8 mouse cellular contexts compared by ENCODE assay signal in genomic region chr10:115363151-115363550, GRCm38 (mm10). TPM values are rescaled to one million over a fixed set of nuclear protein-coding genes. Genes with fewer than 3 reads are reported as not detected.
DNase-seq lines count a peak whose midpoint lies in the region; ATAC-seq lines count a peak whose summit lies in the region.

No protein-coding gene starts in this region.

- peaks cover 18% of the 10 kb centered on the region for H3K4me1 ChIP-seq in forebrain, embryonic 14.5 days (ENCODE audit: control insufficient read depth, insufficient read depth, low read length)
- H3K4me1 ChIP-seq in liver, embryonic 16.5 days (ENCODE audit: control insufficient read depth, low read depth, low read length), result peaks cover 21% of the 10 kb centered on the region

- H3K9ac ChIP-seq in forebrain, embryonic 14.5 days (ENCODE audit: low read length), result peak overlapping the region; percentile 71; the same call in 1 of the 2 replicates
- peak overlapping the region; percentile 64 for H3K9ac ChIP-seq in liver, embryonic 16.5 days (ENCODE audit: low read depth, low read length)

- H3K4me3 ChIP-seq in forebrain, embryonic 14.5 days (ENCODE audit: low read depth, low read length), result no peak overlapping the region
- peak overlapping the region; percentile 78 for H3K4me3 ChIP-seq in liver, embryonic 16.5 days (ENCODE audit: low read depth, low read length)

- DNase-seq in cerebellum, adult 9-11 months, result peak; percentile 23
- DNase-seq in cerebellum, adult 18-20 months, result no peak
- peak; percentile 15 to 17 for DNase-seq in B cell, adult 2 months
- no peak for DNase-seq in forebrain, embryonic 14.5 days (ENCODE audit: low spot score)
- DNase-seq in thymus, postnatal 36 days, result peak; percentile 34 to 55
- DNase-seq in retina, postnatal 1 day, result no peak
- DNase-seq in right cerebral cortex, postnatal 25 days, result no peak

- peak overlapping the region; percentile 77 for H3K4me2 ChIP-seq in forebrain, embryonic 14.5 days (ENCODE audit: low read length)
- peak overlapping the region; percentile 94 for H3K4me2 ChIP-seq in liver, embryonic 16.5 days (ENCODE audit: low read depth, low read length)

- H3K9me3 ChIP-seq in forebrain, embryonic 14.5 days (replicated peaks; ENCODE audit: control insufficient read depth, low read length), result no peaks in the 10 kb centered on the region
- H3K9me3 ChIP-seq in liver, embryonic 16.5 days (replicated peaks; ENCODE audit: control insufficient read depth, low read length), result no peaks in the 10 kb centered on the region

- 0 out of 2 replicates have a peak, but pooled peaks cover 5% of the 10 kb centered on the region for H3K36me3 ChIP-seq in forebrain, embryonic 14.5 days (ENCODE audit: control insufficient read depth, insufficient read depth, low read length)
- H3K36me3 ChIP-seq in liver, embryonic 16.5 days (ENCODE audit: control insufficient read depth, insufficient read depth), result no peaks in the 10 kb centered on the region

- WGBS in forebrain, embryonic 14.5 days, result 85% methylated on average over 4 of the region's 4 CpGs
- WGBS in liver, embryonic 16.5 days (ENCODE audit: insufficient replicate concordance), result 54% methylated on average over 4 of the region's 4 CpGs

- no peak for ATAC-seq in forebrain, embryonic 14.5 days
- no peak for ATAC-seq in liver, embryonic 16.5 days (ENCODE audit: low read depth)

- H3K27me3 ChIP-seq in forebrain, embryonic 14.5 days (replicated peaks; ENCODE audit: control insufficient read depth, insufficient read depth, low read length), result no peaks in the 10 kb centered on the region
- no peaks in the 10 kb centered on the region for H3K27me3 ChIP-seq in liver, embryonic 16.5 days (ENCODE audit: control insufficient read depth, insufficient read depth, low read depth, low read length)

- H3K27ac ChIP-seq in forebrain, embryonic 14.5 days (ENCODE audit: low read depth, low read length), result no peak overlapping the region
- peak overlapping the region; percentile 96 for H3K27ac ChIP-seq in liver, embryonic 16.5 days (ENCODE audit: low read length)

RNA-seq across cellular contexts. Expression of gene Tmem19, which starts 0.8 kb away (rescaled TPM):
- 43.6 and 44.9 TPM in 2 replicates for polyA plus RNA-seq in forebrain, embryonic 14.5 days (2014; fragmentation: Nextera tagmentation; extraction: Ambion mirVana)
- polyA plus RNA-seq in liver, embryonic 16.5 days (2015; fragmentation: Nextera tagmentation; extraction: Ambion mirVana), result 9.5 and 9.9 TPM in 2 replicates

RNA-seq across cellular contexts. Expression of gene Thap2, which starts 21.1 kb away (rescaled TPM):
- polyA plus RNA-seq in forebrain, embryonic 14.5 days (2014; fragmentation: Nextera tagmentation; extraction: Ambion mirVana), result 17.9 and 23.5 TPM in 2 replicates
- 5.5 and 5.6 TPM in 2 replicates for polyA plus RNA-seq in liver, embryonic 16.5 days (2015; fragmentation: Nextera tagmentation; extraction: Ambion mirVana)

RNA-seq across cellular contexts. Expression of gene Zfc3h1, which starts 21.6 kb away (rescaled TPM):
- 16.8 and 18.6 TPM in 2 replicates for polyA plus RNA-seq in forebrain, embryonic 14.5 days (2014; fragmentation: Nextera tagmentation; extraction: Ambion mirVana)
- 5.9 and 6.8 TPM in 2 replicates for polyA plus RNA-seq in liver, embryonic 16.5 days (2015; fragmentation: Nextera tagmentation; extraction: Ambion mirVana)

RNA-seq across cellular contexts. Expression of gene Rab21, which starts 47.8 kb away (rescaled TPM):
- polyA plus RNA-seq in forebrain, embryonic 14.5 days (2014; fragmentation: Nextera tagmentation; extraction: Ambion mirVana), result 9.2 and 10.6 TPM in 2 replicates
- polyA plus RNA-seq in liver, embryonic 16.5 days (2015; fragmentation: Nextera tagmentation; extraction: Ambion mirVana), result 1.8 TPM in 2 replicates

Comparison
In these comparisons a context has a peak if more than half of its experiments do, and no peak if none do; other contexts are left out.
1. DNase-seq: peak in cerebellum, adult 9-11 months (single experiment), B cell, adult 2 months (2 of 2) and thymus, postnatal 36 days (2 of 2); none in cerebellum, adult 18-20 months (0 of 2), forebrain, embryonic 14.5 days (single experiment), retina, postnatal 1 day (single experiment) and right cerebral cortex, postnatal 25 days (single experiment).